Mouse (Mus musculus) small intestine, adult 2 months (tissue): Measurements from ENCODE around the gene Tpte.

ENCODE experiments used
- CTCF ChIP-seq: fragments of 200-500 bp; IDR thresholded peaks from 2 replicates; pipeline ENCODE4 v1.5.1; 2012; ENCODE audit warnings: low read depth, mild to moderate bottlenecking, control low read depth, inconsistent platforms, low read length, moderate library complexity, mixed read lengths; ENCODE audit not compliant: insufficient replicate concordance, insufficient read length; ENCODE audit errors: extremely low read depth
- POLR2A ChIP-seq: fragments of 200-500 bp; IDR thresholded peaks from 2 replicates; pipeline ENCODE4 v1.6.1; 2012; ENCODE audit warnings: low read depth, mild to moderate bottlenecking, control low read depth, inconsistent platforms, low read length, moderate library complexity

- TF ChIP-seq CTCF = no peak
- no peak for TF ChIP-seq POLR2A
Measured at GRCm38 (mm10) chr8:22274641-22275040, 8.6 kb upstream of the Tpte start.
